20 mouse cellular contexts compared by ENCODE assay signal in the genomic region with DNA sequence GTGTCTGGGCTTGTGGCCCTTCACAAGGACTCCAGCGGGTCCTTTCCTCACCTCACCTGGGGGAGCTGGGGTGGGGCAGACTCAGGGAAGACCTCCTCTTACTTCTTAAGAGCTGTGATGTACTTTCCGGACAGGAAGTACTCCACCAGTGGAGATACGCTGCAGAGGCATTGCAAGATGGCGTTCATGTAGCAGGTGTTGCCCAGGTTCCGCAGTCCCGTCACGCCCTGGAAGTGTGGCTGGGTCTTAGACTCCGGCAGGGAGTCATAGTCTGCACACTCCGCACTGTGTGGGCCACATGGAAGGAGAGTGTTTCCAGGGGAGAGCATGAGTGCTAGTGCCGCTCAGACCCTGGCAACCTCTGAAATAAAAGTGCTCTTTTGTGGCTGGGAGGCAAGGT. TPM values are rescaled to one million over a fixed set of nuclear protein-coding genes. Genes with fewer than 3 reads are reported as not detected.
A peak's percentile ranks its signal among the peaks of the same experiment; 100 is the strongest.
DNase-seq lines count a peak whose midpoint lies in the region; ATAC-seq and TF ChIP-seq lines count a peak whose summit lies in the region.
"Had no signal": no experiment of that assay in that cellular context is flagged by ENCODE, and none has a peak within 500 bp of the region (broad histone marks: within the 10 kb centered on the region; RNA-seq: fewer than 3 reads in every experiment).

No protein-coding gene starts in this region.

- H3K4me1 ChIP-seq in E14TG2a.4 (replicated peaks; ENCODE audit: low read depth, low read length): peaks cover 15% of the 10 kb centered on the region
- H3K4me1 ChIP-seq in ES-Bruce4 (ENCODE audit: control insufficient read depth, insufficient read depth, low read length): no peaks in the 10 kb centered on the region
- H3K4me1 ChIP-seq in ES-E14 (ENCODE audit: control insufficient read depth in 2 of 2, insufficient read depth in 2 of 2, low read length in 2 of 2, poor library complexity in 1 of 2): peaks cover 0 to 2% of the 10 kb centered on the region in 2 experiments; a peak in 1 of 4 replicates
- no peaks in the 10 kb centered on the region for H3K4me1 ChIP-seq in midbrain, embryonic 14.5 days (ENCODE audit: control insufficient read depth, insufficient read depth, low read length)
- H3K4me1 ChIP-seq in limb, embryonic 10.5 days: no peaks in the 10 kb centered on the region
- H3K4me1 ChIP-seq: embryonic facial prominence, embryonic 10.5 days; embryonic facial prominence, embryonic 12.5 days; forebrain, embryonic 13.5 days; forebrain, embryonic 15.5 days had no signal

- H3K36me3 ChIP-seq in E14TG2a.4 (ENCODE audit: insufficient read depth, low read length): no peaks in the 10 kb centered on the region
- no peaks in the 10 kb centered on the region for H3K36me3 ChIP-seq in ES-Bruce4 (ENCODE audit: control insufficient read depth, insufficient read depth, low read length, poor library complexity, severe bottlenecking)
- no peaks in the 10 kb centered on the region for H3K36me3 ChIP-seq in ES-E14 (ENCODE audit: control insufficient read depth, insufficient read depth, low read length, poor library complexity, severe bottlenecking)
- H3K36me3 ChIP-seq in midbrain, embryonic 14.5 days (ENCODE audit: control insufficient read depth, insufficient read depth, low read length): no peaks in the 10 kb centered on the region
- no peaks in the 10 kb centered on the region for H3K36me3 ChIP-seq in limb, embryonic 10.5 days
- H3K36me3 ChIP-seq: embryonic facial prominence, embryonic 10.5 days; embryonic facial prominence, embryonic 12.5 days; forebrain, embryonic 15.5 days had no signal

- H3K4me2 ChIP-seq in midbrain, embryonic 14.5 days (ENCODE audit: low read length): no peak overlapping the region
- H3K4me2 ChIP-seq: embryonic facial prominence, embryonic 12.5 days; forebrain, embryonic 13.5 days; forebrain, embryonic 15.5 days had no signal

- WGBS in midbrain, embryonic 14.5 days: 89% methylated on average over 10 of the region's 10 CpGs
- WGBS in limb, embryonic 10.5 days: 90% methylated on average over 10 of the region's 10 CpGs

- H3K9me3 ChIP-seq in E14TG2a.4 (ENCODE audit: low read length) (no peaks in the 10 kb centered on the region), ES-Bruce4 (replicated peaks; ENCODE audit: control insufficient read depth, insufficient read depth, low read length, poor library complexity, severe bottlenecking) (no peaks in the 10 kb centered on the region), ES-E14 (ENCODE audit: control insufficient read depth, insufficient read depth, low read depth, low read length) (no peaks in the 10 kb centered on the region)
- no peaks in the 10 kb centered on the region for H3K9me3 ChIP-seq in midbrain, embryonic 14.5 days (ENCODE audit: control insufficient read depth, low read length)
- no peaks in the 10 kb centered on the region for H3K9me3 ChIP-seq in limb, embryonic 10.5 days (replicated peaks)
- H3K9me3 ChIP-seq: embryonic facial prominence, embryonic 10.5 days; embryonic facial prominence, embryonic 12.5 days; forebrain, embryonic 13.5 days; forebrain, embryonic 15.5 days had no signal

- no peak for TF ChIP-seq EP300 in ES-Bruce4 (IDR thresholded peaks at IDR 0.05; ENCODE audit: insufficient read depth, low read depth, low read length)

- H3K9ac ChIP-seq in ES-Bruce4 (ENCODE audit: low read depth, poor library complexity, severe bottlenecking) (peak overlapping the region; percentile 7; the same call in 1 of the 2 replicates), ES-E14 (ENCODE audit: insufficient read depth, low read depth, low read length, poor library complexity, severe bottlenecking) (peak overlapping the region; percentile 15; the same call in 1 of the 2 replicates)
- H3K9ac ChIP-seq in midbrain, embryonic 14.5 days (replicated peaks; ENCODE audit: low read length): no peak overlapping the region
- H3K9ac ChIP-seq: embryonic facial prominence, embryonic 12.5 days; forebrain, embryonic 13.5 days; forebrain, embryonic 15.5 days; forebrain, postnatal 0 days had no signal

- H3K27me3 ChIP-seq in E14TG2a.4 (ENCODE audit: insufficient read depth, low read length) (no peaks in the 10 kb centered on the region), ES-Bruce4 (ENCODE audit: control insufficient read depth, insufficient read depth, low read length, poor library complexity, severe bottlenecking) (no peaks in the 10 kb centered on the region)
- H3K27me3 ChIP-seq in midbrain, embryonic 14.5 days (ENCODE audit: control insufficient read depth, insufficient read depth, low read length): no peaks in the 10 kb centered on the region
- no peaks in the 10 kb centered on the region for H3K27me3 ChIP-seq in limb, embryonic 10.5 days (ENCODE audit: low read depth, poor library complexity, severe bottlenecking)
- H3K27me3 ChIP-seq: embryonic facial prominence, embryonic 12.5 days; forebrain, embryonic 13.5 days; forebrain, embryonic 15.5 days had no signal

- H3K4me3 ChIP-seq in E14TG2a.4 (replicated peaks; ENCODE audit: low read length): peak overlapping the region; percentile 67
- H3K4me3 ChIP-seq in ES-Bruce4 (ENCODE audit: low read depth, low read length): peak overlapping the region; percentile 38
- peak overlapping the region; percentile 47 to 61 for H3K4me3 ChIP-seq in ES-E14 (ENCODE audit: insufficient read depth in 1 of 2, low read depth in 1 of 2, low read length in 2 of 2, poor library complexity in 1 of 2, severe bottlenecking in 1 of 2)
- no peak overlapping the region for H3K4me3 ChIP-seq in midbrain, embryonic 14.5 days (replicated peaks; ENCODE audit: low read depth, low read length)
- no peak overlapping the region for H3K4me3 ChIP-seq in limb, embryonic 10.5 days
- H3K4me3 ChIP-seq: embryonic facial prominence, embryonic 10.5 days; embryonic facial prominence, embryonic 12.5 days; forebrain, embryonic 13.5 days; forebrain, embryonic 15.5 days had no signal

- ATAC-seq in midbrain, embryonic 14.5 days (ENCODE audit: low FRiP score, low TSS enrichment): no peak
- ATAC-seq: forebrain, embryonic 13.5 days; forebrain, embryonic 15.5 days; forebrain, postnatal 0 days had no signal

- TF ChIP-seq CTCF in E14TG2a.4 (conservative IDR thresholded peaks at IDR 0.05; ENCODE audit: low read length) (no peak), ES-Bruce4 (IDR thresholded peaks at IDR 0.05; ENCODE audit: low read depth, low read length) (no peak)

- no peak overlapping the region for H3K27ac ChIP-seq in ES-Bruce4 (ENCODE audit: insufficient read depth, low read length)
- no peak overlapping the region for H3K27ac ChIP-seq in ES-E14 (ENCODE audit: insufficient read depth, low read depth, low read length, poor library complexity, severe bottlenecking)
- H3K27ac ChIP-seq in midbrain, embryonic 14.5 days (replicated peaks; ENCODE audit: low read depth, low read length): no peak overlapping the region
- H3K27ac ChIP-seq in limb, embryonic 10.5 days: no peak overlapping the region
- H3K27ac ChIP-seq: embryonic facial prominence, embryonic 10.5 days; embryonic facial prominence, embryonic 12.5 days; forebrain, embryonic 13.5 days; forebrain, embryonic 15.5 days had no signal

- in situ Hi-C loops in ES-E14 (cut with MboI; ENCODE audit: low sequenced_read_pairs in 2 of 2, unreplicated experiment in 2 of 2): loop anchor here in 1 of 2 experiments (10.0 kb wide), 2 partner anchors 185 to 225 kb away; a partner anchor contains a TSS

- DNase-seq in ES-E14 (ENCODE audit: low read depth, low spot score) (peak; percentile 40), ZHBTc4 (ENCODE audit: low read depth, low spot score) (peak; percentile 70)
- DNase-seq in midbrain, embryonic 14.5 days: no peak
- DNase-seq in cerebellum, adult 18-20 months: no peak
- no peak for DNase-seq in limb, embryonic 10.5 days (ENCODE audit: low spot score)
- DNase-seq in frontal cortex, postnatal 25 days (ENCODE audit: low spot score in 2 of 2): no peak
- DNase-seq: adrenal gland, adult 8-10 months; adrenal gland, postnatal 14 days; adrenal gland, postnatal 36 days; cerebellum, adult 11-12 months; cerebellum, adult 8-10 months; cerebellum, postnatal 10 days; cerebellum, postnatal 25 days; forebrain, postnatal 0 days had no signal

- TF ChIP-seq POLR2A in ES-Bruce4 (IDR thresholded peaks at IDR 0.05; ENCODE audit: insufficient read depth, low read length): no peak

TF ChIP-seq in ES-E14, 5 proteins besides CTCF, POLR2A, EP300 and RAD21:
- TF ChIP-seq MAFK (IDR thresholded peaks at IDR 0.05; ENCODE audit: insufficient read depth, low read depth, low read length): no peak
- no peak for TF ChIP-seq ZNF384 (IDR thresholded peaks at IDR 0.05; ENCODE audit: low read depth, low read length)
- TF ChIP-seq CHD2 (IDR thresholded peaks at IDR 0.05; ENCODE audit: low read depth, low read length): no peak
- no peak for TF ChIP-seq ZC3H11A (IDR thresholded peaks at IDR 0.05; ENCODE audit: borderline replicate concordance, low read depth, low read length)
- no peak for TF ChIP-seq HCFC1 (IDR thresholded peaks at IDR 0.05; ENCODE audit: borderline replicate concordance, insufficient read depth, low read length)

RNA-seq across cellular contexts. Expression of a gene that starts 3.0 kb away (rescaled TPM):
- 6.0 and 8.1 TPM in 2 replicates for polyA plus RNA-seq in ES-Bruce4 (2011; ENCODE audit: insufficient read depth, insufficient read length, low read depth, missing spikeins)
- total RNA-seq in ES-E14 (2012; rRNA removed): 3.4 and 3.9 TPM in 2 replicates
- 3.1 TPM in 2 replicates for polyA plus RNA-seq in midbrain, embryonic 14.5 days (2014; fragmentation: Nextera tagmentation; extraction: Ambion mirVana)
- 1.8 and 2.2 TPM in 2 replicates for polyA plus RNA-seq in limb, embryonic 10.5 days (2016; fragmentation: Nextera tagmentation; extraction: Ambion mirVana)
- total RNA-seq: adrenal gland, postnatal 14 days; adrenal gland, postnatal 36 days had no signal

Comparison
In these comparisons a context has a peak if more than half of its experiments do, and no peak if none do; other contexts are left out.
1. H3K4me3 ChIP-seq: peak in E14TG2a.4 (single experiment), ES-Bruce4 (single experiment) and ES-E14 (2 of 2); none in midbrain, embryonic 14.5 days (single experiment) and limb, embryonic 10.5 days (single experiment).
2. DNase-seq: peak in ES-E14 (single experiment) and ZHBTc4 (single experiment); none in midbrain, embryonic 14.5 days (single experiment), cerebellum, adult 18-20 months (0 of 2), limb, embryonic 10.5 days (single experiment) and frontal cortex, postnatal 25 days (0 of 2).